Mouse (Mus musculus) frontal cortex, postnatal 36 days (tissue): ENCODE measurements at regions not wholly inside any gene's neighbourhood (a gene's known extent, or its start where the extent isn't known, plus 50 kb on each side); places are given as distances from the start of the nearest gene placed in this dataset.
A peak's percentile ranks its signal among the peaks of the same experiment; 100 is the strongest.
"Not testable (repeated sequence)": the region's sequence is repeated elsewhere in the genome, so short reads cannot be mapped to it uniquely, and the experiment has no call there.

Experiments
- DNase-seq, 2 experiments: peaks; one replicate each; pipeline ENCODE4 v3.0.0; 2022; ENCODE audit warnings: low spot score in 2 of 2

GRCm38 (mm10) chr15:93094202-93095135 lies 180.5 kb downstream of the Gxylt1 start:
- DNase-seq, result no peak

- DNase-seq, result no peak
These were observed 183.6 kb downstream of the Gxylt1 start for GRCm38 (mm10) chr15:93091396-93091795.

- peak; percentile 58 to 60 for DNase-seq
These were observed 185.6 kb downstream of the Gxylt1 start for GRCm38 (mm10) chr15:93089347-93089746.

GRCm38 (mm10) chr15:93084967-93085617 lies 189.9 kb downstream of the Gxylt1 start:
- DNase-seq, result peak; percentile 10 to 20

GRCm38 (mm10) chr15:93074070-93074469 lies 200.9 kb downstream of the Gxylt1 start:
- DNase-seq, result no peak

GRCm38 (mm10) chr15:93062213-93063131 lies 212.5 kb downstream of the Gxylt1 start:
- no peak for DNase-seq

GRCm38 (mm10) chr15:93053471-93053870 lies 221.5 kb downstream of the Gxylt1 start:
- DNase-seq, result no peak

GRCm38 (mm10) chr15:93027185-93027584 lies 247.8 kb downstream of the Gxylt1 start:
- no peak for DNase-seq

GRCm38 (mm10) chr15:93026456-93027078 lies 248.4 kb downstream of the Gxylt1 start:
- DNase-seq, result no peak

- DNase-seq, result no peak
These were observed 249.2 kb downstream of the Gxylt1 start for GRCm38 (mm10) chr15:93025791-93026190.

- DNase-seq, result no peak
These were observed 250.8 kb downstream of the Gxylt1 start for GRCm38 (mm10) chr15:93024171-93024570.

- no peak for DNase-seq
These were observed 263.8 kb downstream of the Gxylt1 start for GRCm38 (mm10) chr15:93011166-93011565.

- no peak for DNase-seq
These were observed 264.4 kb downstream of the Gxylt1 start for GRCm38 (mm10) chr15:93010629-93011028.

- no peak for DNase-seq
These were observed 269.2 kb downstream of the Gxylt1 start for GRCm38 (mm10) chr15:93005751-93006231.

- not testable (repeated sequence) for DNase-seq
These were observed 269.8 kb downstream of the Gxylt1 start for GRCm38 (mm10) chr15:93005186-93005585.

- no peak for DNase-seq
These were observed 270.4 kb downstream of the Gxylt1 start for GRCm38 (mm10) chr15:93004551-93004950.

- DNase-seq, result no peak
These were observed 271.7 kb downstream of the Gxylt1 start for GRCm38 (mm10) chr15:93003233-93003632.

GRCm38 (mm10) chr15:93002002-93002904 lies 272.7 kb downstream of the Gxylt1 start:
- DNase-seq, result peak; percentile 21 to 35

GRCm38 (mm10) chr15:93001346-93002001 lies 273.5 kb downstream of the Gxylt1 start:
- peak; percentile 23 to 24 for DNase-seq

GRCm38 (mm10) chr15:93000121-93000520 lies 274.9 kb downstream of the Gxylt1 start:
- no peak for DNase-seq
